Mouse (Mus musculus): ENCODE data around the gene Asna1. TPM values are rescaled to one million over a fixed set of nuclear protein-coding genes. Genes with fewer than 3 reads are reported as not detected.

Gene Asna1
- polyA plus RNA-seq, 1 experiment from 2014 or later = 153 TPM

DNA sequence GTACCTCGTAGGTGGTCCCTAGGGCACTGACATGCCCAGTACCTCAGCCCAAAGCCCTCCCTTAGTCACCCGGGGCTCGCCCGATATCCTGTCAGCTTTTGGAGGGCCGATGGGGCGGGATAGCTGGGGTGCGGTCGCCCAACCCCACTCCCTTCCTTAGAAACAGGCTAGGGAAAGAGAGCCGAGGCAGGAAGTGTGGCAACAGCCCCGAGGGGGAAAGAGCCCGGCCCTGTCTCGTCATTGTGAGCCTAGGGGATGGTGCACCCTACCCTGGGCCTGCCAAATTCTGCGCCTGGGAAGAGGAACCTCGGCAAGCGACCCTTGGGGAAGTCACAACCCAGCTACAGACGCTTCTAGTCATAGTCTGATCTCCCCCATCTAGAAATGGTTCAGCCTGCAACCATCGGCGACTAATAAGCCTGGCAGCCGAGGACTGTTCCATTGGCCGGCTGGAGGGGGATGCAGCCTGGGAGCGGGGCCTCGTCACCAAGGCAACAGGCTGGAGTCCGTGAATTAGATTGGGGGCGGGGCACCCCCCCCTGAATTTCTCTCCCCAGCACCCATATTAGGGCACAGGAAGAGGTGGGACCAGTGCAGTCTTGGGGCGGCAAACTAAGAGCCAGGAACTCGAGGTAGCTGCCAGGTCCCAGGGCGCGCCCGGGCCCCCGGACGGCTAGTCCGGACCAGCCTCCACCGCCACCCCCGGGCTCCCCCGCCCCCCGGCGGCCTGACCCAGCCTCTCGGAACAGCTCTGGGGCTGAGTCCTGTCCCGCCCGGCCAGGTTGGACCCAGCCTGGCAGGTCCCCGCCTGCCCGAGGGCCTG is 45.3 kb downstream of the Asna1 start:
- peaks cover 4% of the 10 kb centered on the region; the same call in 1 of the 2 replicates for H3K36me3 ChIP-seq (ENCODE audit: control insufficient read depth, insufficient read depth)
- peak overlapping the region; percentile 40 for H3K4me3 ChIP-seq (replicated peaks; ENCODE audit: low read length)
- no peaks in the 10 kb centered on the region for H3K9me3 ChIP-seq (ENCODE audit: control insufficient read depth, low read length)
- H3K9ac ChIP-seq (replicated peaks; ENCODE audit: low read depth, low read length) = peak overlapping the region; percentile 51
- H3K4me2 ChIP-seq (ENCODE audit: low read length) = peak overlapping the region; percentile 57
- WGBS = 3% methylated on average over 42 of the region's 42 CpGs
- H3K4me1 ChIP-seq (replicated peaks; ENCODE audit: control insufficient read depth, insufficient read depth, low read length) = peaks cover 64% of the 10 kb centered on the region
- peaks cover 20% of the 10 kb centered on the region for H3K27me3 ChIP-seq (replicated peaks; ENCODE audit: control insufficient read depth, insufficient read depth, low read length)
- H3K27ac ChIP-seq (ENCODE audit: low read length) = peak overlapping the region; percentile 46
- peak; percentile 45 for ATAC-seq

DNA sequence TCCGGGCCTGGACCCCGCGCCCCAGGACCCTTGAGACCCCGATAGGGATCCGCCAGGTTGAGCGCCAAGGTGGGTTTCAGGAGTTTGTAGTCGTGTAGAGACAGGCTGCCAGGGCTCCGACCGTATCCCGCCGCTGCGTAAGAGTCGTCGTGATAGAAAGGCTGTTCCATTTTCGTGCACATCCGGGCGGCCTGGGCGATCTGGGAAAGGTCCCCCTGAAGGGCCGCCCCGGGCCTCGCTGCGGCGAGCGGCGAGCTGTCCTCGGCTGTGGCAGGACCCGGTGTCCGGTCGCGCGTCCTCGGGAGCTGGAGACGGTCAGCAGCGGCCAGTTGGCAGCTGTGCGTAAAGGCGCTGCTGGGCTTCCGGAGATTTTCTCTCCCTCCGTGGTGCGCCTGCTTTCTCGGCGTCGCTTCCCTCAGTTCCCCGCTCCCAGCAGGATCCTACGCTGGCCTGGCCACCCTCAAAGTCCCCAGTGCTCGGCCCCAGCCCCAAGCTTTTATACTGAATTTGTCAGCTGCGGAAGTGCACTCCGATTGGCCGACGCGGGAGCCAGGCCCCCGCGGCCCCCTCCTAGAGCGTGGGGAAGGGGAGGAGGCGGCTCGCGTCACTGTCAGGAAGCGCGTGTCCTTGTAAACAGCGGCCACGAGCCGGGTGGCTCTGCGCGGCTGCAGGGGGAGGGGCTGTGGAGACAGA is 46.7 kb downstream of the Asna1 start, which contains the start of gene Junb:
Junb (minus strand) TSS at position 471 of the 693 bp plus-strand sequence.
- H3K4me3 ChIP-seq (replicated peaks; ENCODE audit: low read length) = peak within 1 kb of the TSS; percentile 57

DNA sequence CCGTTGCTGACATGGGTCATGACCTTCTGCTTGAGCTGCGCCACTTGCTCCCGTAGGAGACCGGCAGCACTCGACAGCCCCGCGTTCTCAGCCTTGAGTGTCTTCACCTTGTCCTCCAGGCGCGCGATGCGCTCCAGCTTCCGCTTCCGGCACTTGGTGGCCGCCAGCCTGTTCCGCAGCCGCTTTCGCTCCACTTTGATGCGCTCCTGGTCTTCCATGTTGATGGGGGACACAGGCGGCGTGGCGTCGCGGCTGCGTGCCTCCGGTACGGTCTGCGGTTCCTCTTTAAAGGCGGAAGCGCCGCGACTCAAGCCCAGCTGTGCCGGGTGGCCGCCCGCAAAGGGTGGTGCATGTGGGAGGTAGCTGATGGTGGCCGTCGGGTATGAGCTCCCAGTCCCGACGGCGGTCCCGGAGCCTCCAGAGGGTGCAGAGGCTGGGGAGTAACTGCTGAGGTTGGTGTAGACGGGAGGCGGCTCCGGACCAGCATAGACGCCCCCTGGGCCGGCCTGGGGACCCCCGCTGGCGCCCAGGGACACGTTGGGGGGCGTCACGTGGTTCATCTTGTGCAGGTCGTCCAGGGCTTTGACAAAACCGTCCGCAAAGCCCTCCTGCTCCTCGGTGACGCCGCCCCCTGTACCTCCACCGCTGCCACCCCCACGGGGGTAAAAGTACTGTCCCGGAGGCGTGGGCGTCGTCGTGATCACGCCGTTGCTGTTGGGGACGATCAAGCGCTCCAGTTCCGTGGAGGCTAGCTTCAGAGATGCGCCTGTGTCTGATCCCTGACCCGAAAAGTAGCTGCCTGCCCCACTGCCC is 47.4 kb downstream of the Asna1 start:
- no peak overlapping the region; the same call in 1 of the 2 replicates for H3K27ac ChIP-seq (ENCODE audit: low read length)
- H3K27me3 ChIP-seq (replicated peaks; ENCODE audit: control insufficient read depth, insufficient read depth, low read length) = peaks cover 20% of the 10 kb centered on the region
- peaks cover 61% of the 10 kb centered on the region for H3K4me1 ChIP-seq (replicated peaks; ENCODE audit: control insufficient read depth, insufficient read depth, low read length)

More for the DNA sequence above, 46.7 kb downstream of the Asna1 start, which contains the start of gene Junb:
- Histone ChIP-seq H3K36me3 (ENCODE audit: control insufficient read depth, insufficient read depth) (peaks cover 4% of the 10 kb centered on the region; the same call in 1 of the 2 replicates), H3K4me1 (replicated peaks; ENCODE audit: control insufficient read depth, insufficient read depth, low read length) (peaks cover 61% of the 10 kb centered on the region), H3K9ac (replicated peaks; ENCODE audit: low read depth, low read length) (peak within 1 kb of the TSS; percentile 67), H3K27ac (ENCODE audit: low read length) (peak within 1 kb of the TSS; percentile 12), H3K27me3 (replicated peaks; ENCODE audit: control insufficient read depth, insufficient read depth, low read length) (peaks cover 20% of the 10 kb centered on the region), H3K9me3 (ENCODE audit: control insufficient read depth, low read length) (no peaks in the 10 kb centered on the region), H3K4me2 (ENCODE audit: low read length) (peak within 1 kb of the TSS; percentile 91)
- peak; percentile 51 for ATAC-seq
- under 1% methylated on average over 63 of the region's 63 CpGs for WGBS

GRCm38 (mm10) chr8:84976763-84977434 is 48.2 kb downstream of the Asna1 start:
- H3K27me3 ChIP-seq (replicated peaks; ENCODE audit: control insufficient read depth, insufficient read depth, low read length) = peaks cover 20% of the 10 kb centered on the region
- peak overlapping the region; percentile 57 for H3K4me3 ChIP-seq (replicated peaks; ENCODE audit: low read length)
- H3K9ac ChIP-seq (replicated peaks; ENCODE audit: low read depth, low read length) = peak overlapping the region; percentile 67
- no peak overlapping the region for H3K27ac ChIP-seq (ENCODE audit: low read length)
- no peaks in the 10 kb centered on the region for H3K9me3 ChIP-seq (ENCODE audit: control insufficient read depth, low read length)
- peaks cover 62% of the 10 kb centered on the region for H3K4me1 ChIP-seq (replicated peaks; ENCODE audit: control insufficient read depth, insufficient read depth, low read length)
- 4% methylated on average over 25 of the region's 25 CpGs for WGBS
- peaks cover 4% of the 10 kb centered on the region for H3K36me3 ChIP-seq (ENCODE audit: control insufficient read depth, insufficient read depth)
- peak overlapping the region; percentile 91 for H3K4me2 ChIP-seq (ENCODE audit: low read length)
- ATAC-seq = no peak

More for the DNA sequence above, 47.4 kb downstream of the Asna1 start:
- H3K9ac ChIP-seq (replicated peaks; ENCODE audit: low read depth, low read length) = peak overlapping the region; percentile 67
- no peaks in the 10 kb centered on the region for H3K9me3 ChIP-seq (ENCODE audit: control insufficient read depth, low read length)
- H3K4me3 ChIP-seq (replicated peaks; ENCODE audit: low read length) = peak overlapping the region; percentile 57
- H3K4me2 ChIP-seq (ENCODE audit: low read length) = peak overlapping the region; percentile 91
- WGBS = 1% methylated on average over 70 of the region's 70 CpGs
- peaks cover 4% of the 10 kb centered on the region; the same call in 1 of the 2 replicates for H3K36me3 ChIP-seq (ENCODE audit: control insufficient read depth, insufficient read depth)
- ATAC-seq = no peak

- peaks cover 67% of the 10 kb centered on the region for H3K4me1 ChIP-seq (replicated peaks; ENCODE audit: control insufficient read depth, insufficient read depth, low read length)
- H3K9me3 ChIP-seq (ENCODE audit: control insufficient read depth, low read length) = no peaks in the 10 kb centered on the region
- peak overlapping the region; percentile 50 for H3K9ac ChIP-seq (replicated peaks; ENCODE audit: low read depth, low read length)
- peak overlapping the region; percentile 91 for H3K4me2 ChIP-seq (ENCODE audit: low read length)
- peaks cover 20% of the 10 kb centered on the region for H3K27me3 ChIP-seq (replicated peaks; ENCODE audit: control insufficient read depth, insufficient read depth, low read length)
- H3K36me3 ChIP-seq (ENCODE audit: control insufficient read depth, insufficient read depth) = peaks cover 8% of the 10 kb centered on the region
- peak overlapping the region; percentile 57 for H3K4me3 ChIP-seq (replicated peaks; ENCODE audit: low read length)
- WGBS = 1% methylated on average over 56 of the region's 61 CpGs
- ATAC-seq = peak; percentile 84
- 0 out of 2 replicates have a peak overlapping the region, but pooled peaks have one; percentile 2 for H3K27ac ChIP-seq (ENCODE audit: low read length)
These were observed 48.9 kb downstream of the Asna1 start for GRCm38 (mm10) chr8:84976031-84976762.

DNA sequence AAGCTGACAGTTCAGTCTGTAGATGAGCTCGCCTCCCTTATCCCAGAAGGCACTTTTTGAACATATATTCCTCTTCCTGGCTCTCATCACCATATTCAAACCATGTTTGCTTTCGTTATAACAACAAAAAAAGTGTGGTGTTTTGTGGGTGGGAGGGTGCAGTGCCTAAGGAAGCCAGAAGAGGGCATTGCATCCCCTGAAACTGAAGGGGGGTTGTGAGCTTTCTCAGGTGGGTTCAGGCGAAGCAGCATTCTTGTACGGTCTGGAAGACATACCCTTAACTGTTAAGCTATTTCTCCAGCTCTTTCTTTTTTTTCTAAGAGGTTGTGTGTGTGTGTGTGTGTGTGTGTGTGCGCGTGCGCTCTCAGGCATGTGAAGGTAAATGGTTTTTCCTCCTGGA is 49.6 kb downstream of the Asna1 start:
- Histone ChIP-seq H3K27ac (ENCODE audit: low read length) (no peak overlapping the region), H3K4me1 (replicated peaks; ENCODE audit: control insufficient read depth, insufficient read depth, low read length) (peaks cover 68% of the 10 kb centered on the region), H3K36me3 (ENCODE audit: control insufficient read depth, insufficient read depth) (peaks cover 8% of the 10 kb centered on the region), H3K4me3 (replicated peaks; ENCODE audit: low read length) (no peak overlapping the region), H3K4me2 (ENCODE audit: low read length) (peak overlapping the region; percentile 91; the same call in 1 of the 2 replicates), H3K9ac (replicated peaks; ENCODE audit: low read depth, low read length) (no peak overlapping the region), H3K27me3 (replicated peaks; ENCODE audit: control insufficient read depth, insufficient read depth, low read length) (peaks cover 18% of the 10 kb centered on the region), H3K9me3 (ENCODE audit: control insufficient read depth, low read length) (no peaks in the 10 kb centered on the region)
- no peak for ATAC-seq
- 31% methylated on average over 7 of the region's 7 CpGs for WGBS

GRCm38 (mm10) chr8:84974543-84975142 is 50.4 kb downstream of the Asna1 start:
- H3K27me3 ChIP-seq (replicated peaks; ENCODE audit: control insufficient read depth, insufficient read depth, low read length) = peaks cover 18% of the 10 kb centered on the region
- no peak for ATAC-seq
- H3K36me3 ChIP-seq (ENCODE audit: control insufficient read depth, insufficient read depth) = peaks cover 8% of the 10 kb centered on the region

More at GRCm38 (mm10) chr8:84974543-84975142, 50.4 kb downstream of the Asna1 start:
- no peak overlapping the region for H3K4me3 ChIP-seq (replicated peaks; ENCODE audit: low read length)
- no peaks in the 10 kb centered on the region for H3K9me3 ChIP-seq (ENCODE audit: control insufficient read depth, low read length)
- H3K27ac ChIP-seq (ENCODE audit: low read length) = no peak overlapping the region
- 76% methylated on average over 8 of the region's 8 CpGs for WGBS
- no peak overlapping the region for H3K9ac ChIP-seq (replicated peaks; ENCODE audit: low read depth, low read length)
- peaks cover 60% of the 10 kb centered on the region for H3K4me1 ChIP-seq (replicated peaks; ENCODE audit: control insufficient read depth, insufficient read depth, low read length)
- no peak overlapping the region for H3K4me2 ChIP-seq (ENCODE audit: low read length)

Data from forebrain, embryonic 16.5 days (tissue).